Mouse (Mus musculus): ENCODE measurements at regions not wholly inside any gene's neighbourhood (a gene's known extent, or its start where the extent isn't known, plus 50 kb on each side); places are given as distances from the start of the nearest gene placed in this dataset.
A peak's percentile ranks its signal among the peaks of the same experiment; 100 is the strongest.

DNA sequence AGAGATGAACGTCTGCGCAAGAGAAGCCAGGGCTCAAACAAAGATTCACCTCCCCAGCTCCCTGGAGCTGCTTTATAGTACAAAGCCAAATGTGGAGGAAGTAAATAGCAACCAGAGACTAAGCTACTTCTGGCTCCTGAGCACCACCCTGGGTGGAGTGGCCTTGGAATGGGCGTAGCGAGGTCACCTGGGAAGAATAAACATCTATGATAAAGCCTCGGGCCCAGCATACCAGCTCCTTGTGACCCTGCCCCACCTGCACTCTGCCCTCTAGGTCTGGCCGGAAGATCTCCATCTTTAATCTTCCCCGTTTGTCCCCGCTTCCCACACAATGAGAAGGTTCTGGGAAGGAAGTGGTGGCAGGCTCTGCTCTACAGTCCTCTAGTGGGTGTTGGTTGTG is 61.0 kb upstream of the Ptpn3 start:
- DNase-seq, result no peak

GRCm38 (mm10) chr4:57369736-57370373 is 64.2 kb upstream of the Palm2 start:
- peak; percentile 77 for DNase-seq

DNA sequence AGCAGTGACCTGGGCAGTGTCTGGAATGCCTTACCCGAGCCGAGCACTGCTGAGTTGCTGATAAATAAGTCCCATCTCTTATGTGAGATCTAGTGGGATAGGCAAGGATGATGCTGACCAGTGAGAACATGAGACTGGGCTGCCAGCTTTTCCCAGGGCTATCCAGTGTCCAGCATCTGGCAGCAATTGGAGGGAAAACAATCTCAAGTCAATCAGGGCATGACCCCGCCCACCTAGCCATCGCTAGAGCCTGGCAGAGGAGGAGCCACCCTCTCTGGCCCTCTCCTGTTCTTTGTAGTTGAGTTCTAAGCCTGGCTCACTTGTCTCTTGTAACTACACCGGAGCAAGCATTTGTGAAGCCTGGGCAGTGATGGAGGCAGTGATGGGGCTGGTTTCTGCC is 56.2 kb upstream of the Palm2 start:
- no peak for DNase-seq

DNA sequence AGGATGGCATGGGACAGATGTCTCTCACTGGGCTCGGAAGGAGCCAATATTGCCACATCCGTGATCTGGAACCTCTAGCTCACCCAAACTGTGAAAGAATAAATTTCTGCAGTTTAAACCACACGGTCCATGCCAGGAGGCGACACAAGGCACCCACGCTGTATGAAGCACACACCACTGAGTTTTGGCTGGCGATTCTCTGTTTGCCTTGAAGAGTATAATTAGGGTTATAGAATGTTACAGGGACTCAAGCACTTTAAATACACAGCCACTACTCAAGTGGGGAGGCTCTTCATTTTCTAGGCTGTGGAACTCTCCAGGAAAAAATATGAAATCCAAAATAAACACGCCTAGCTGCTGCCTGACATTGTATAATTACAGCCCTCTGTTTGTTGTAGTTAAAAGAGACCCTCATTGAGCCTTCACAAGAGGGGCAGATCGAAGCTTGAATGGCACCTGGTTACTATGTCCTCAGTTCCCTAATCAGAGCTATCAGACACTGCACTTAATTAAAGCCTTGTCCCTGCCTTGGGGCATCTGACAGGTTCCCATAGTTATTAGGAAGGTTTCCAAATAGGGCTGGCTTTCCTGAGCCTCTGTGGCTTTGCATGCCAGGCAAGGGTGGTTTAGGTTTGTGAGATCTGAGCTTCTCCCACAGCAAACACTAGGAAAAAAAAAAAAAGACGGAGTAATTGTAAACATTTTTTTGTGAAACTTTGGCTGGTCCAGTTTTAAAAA is 53.8 kb upstream of the Palm2 start:
- no peak for DNase-seq

- no peak for DNase-seq
These were observed 52.7 kb upstream of the Palm2 start for GRCm38 (mm10) chr4:57381306-57381705.
